In the genomic region with DNA sequence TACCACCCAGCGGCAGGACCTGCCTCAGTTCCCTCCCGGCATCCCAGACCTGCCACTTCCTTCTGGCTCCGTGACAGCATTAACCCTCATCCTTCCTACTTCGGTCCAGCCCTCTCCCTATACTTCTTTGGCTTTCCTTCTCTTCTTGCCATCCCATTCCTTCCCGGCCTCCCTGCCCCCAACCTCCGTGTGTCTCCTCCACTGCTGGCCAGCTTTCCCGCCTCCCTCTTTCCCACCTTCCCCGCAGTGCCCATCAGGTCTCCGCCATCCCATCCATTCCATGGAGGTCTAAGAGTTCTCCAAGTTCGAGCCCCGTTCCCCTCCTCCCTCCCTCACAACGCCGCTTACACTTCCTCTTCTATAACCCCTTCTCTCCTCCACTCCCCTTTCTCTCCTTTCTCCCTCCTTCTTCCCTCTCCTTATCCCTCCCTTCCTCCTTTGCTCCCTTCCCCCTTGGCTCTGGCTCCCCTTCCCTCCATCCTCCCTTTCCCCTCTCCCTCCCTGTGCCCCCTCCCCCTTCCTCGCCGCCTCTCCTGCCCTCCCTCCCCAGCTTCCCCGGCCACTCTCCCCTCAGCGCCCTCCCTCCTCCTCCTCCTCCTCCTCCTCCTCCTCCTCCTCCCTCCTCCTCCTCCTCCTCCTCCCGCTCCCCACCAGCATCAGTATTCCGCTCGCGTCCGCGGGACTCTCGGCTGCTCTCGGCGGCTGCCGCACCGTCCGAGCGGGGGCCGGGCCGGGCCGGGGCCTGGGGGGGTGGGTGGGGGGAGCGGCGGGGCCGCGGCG, we compare ENCODE assay signal across 8 mouse cellular contexts. TPM values are rescaled to one million over a fixed set of nuclear protein-coding genes. Genes with fewer than 3 reads are reported as not detected.
DNase-seq lines count a peak whose midpoint lies in the region; ATAC-seq lines count a peak whose summit lies in the region.

No protein-coding gene starts in this region.

- H3K4me1 ChIP-seq in heart, embryonic 11.5 days (ENCODE audit: control insufficient read depth, insufficient read depth, low read length) = 0 out of 2 replicates have a peak, but pooled peaks cover 3% of the 10 kb centered on the region
- peaks cover 8% of the 10 kb centered on the region for H3K4me1 ChIP-seq in embryonic facial prominence, embryonic 11.5 days (ENCODE audit: control insufficient read depth, insufficient read depth, low read length)

- H3K27me3 ChIP-seq in heart, embryonic 11.5 days (ENCODE audit: control insufficient read depth, insufficient read depth, low read length) = peaks cover 66% of the 10 kb centered on the region
- H3K27me3 ChIP-seq in embryonic facial prominence, embryonic 11.5 days (ENCODE audit: control insufficient read depth, insufficient read depth, low read length) = peaks cover 22% of the 10 kb centered on the region

- H3K36me3 ChIP-seq in heart, embryonic 11.5 days (ENCODE audit: control insufficient read depth, insufficient read depth, low read length) = no peaks in the 10 kb centered on the region
- no peaks in the 10 kb centered on the region for H3K36me3 ChIP-seq in embryonic facial prominence, embryonic 11.5 days (replicated peaks; ENCODE audit: control insufficient read depth, insufficient read depth, low read depth, low read length)

- WGBS in heart, embryonic 11.5 days (ENCODE audit: insufficient replicate concordance) = 4% methylated on average over 16 of the region's 38 CpGs
- 1% methylated on average over 16 of the region's 38 CpGs for WGBS in embryonic facial prominence, embryonic 11.5 days

- no peaks in the 10 kb centered on the region for H3K9me3 ChIP-seq in heart, embryonic 11.5 days (replicated peaks; ENCODE audit: control insufficient read depth, low read length)
- no peaks in the 10 kb centered on the region for H3K9me3 ChIP-seq in embryonic facial prominence, embryonic 11.5 days (replicated peaks; ENCODE audit: control insufficient read depth, low read length)

- DNase-seq in heart, postnatal 4 days = no peak
- DNase-seq in ES-CJ7 (ENCODE audit: low read depth, low spot score) = peak; percentile 47
- DNase-seq in embryonic facial prominence, embryonic 11.5 days (ENCODE audit: low spot score) = peak; percentile 66
- peak; percentile 47 to 52 for DNase-seq in left cerebral cortex, postnatal 36 days (ENCODE audit: low spot score in 2 of 2)
- peak; percentile 50 to 54 for DNase-seq in right cerebral cortex, adult 2 months (ENCODE audit: low spot score in 2 of 2)
- no peak for DNase-seq in adipocyte (ENCODE audit: low spot score)

- peak overlapping the region; percentile 46 for H3K4me3 ChIP-seq in heart, embryonic 11.5 days (ENCODE audit: low read depth, low read length)
- peak overlapping the region; percentile 63 for H3K4me3 ChIP-seq in embryonic facial prominence, embryonic 11.5 days (ENCODE audit: low read depth, low read length)

- ATAC-seq in heart, embryonic 11.5 days (replicated peaks; ENCODE audit: insufficient number of reproducible peaks, low FRiP score, low TSS enrichment) = no peak
- ATAC-seq in embryonic facial prominence, embryonic 11.5 days (replicated peaks; ENCODE audit: insufficient number of reproducible peaks, low FRiP score, low TSS enrichment, low read depth) = peak; percentile 14; the same call in 1 of the 2 replicates
- ATAC-seq in erythroid progenitor cell, adult 5-6 weeks (replicated peaks; ENCODE audit: low FRiP score, poor library complexity, severe bottlenecking) = no peak

- intact Hi-C loops in left cerebral cortex, postnatal 36 days (cut with DNase I) = loop anchor here (1.0 kb wide), 1 partner anchor 22 kb away; no protein-coding TSS in a partner anchor

- H3K9ac ChIP-seq in heart, embryonic 11.5 days (ENCODE audit: low read depth, low read length) = no peak overlapping the region
- H3K9ac ChIP-seq in embryonic facial prominence, embryonic 11.5 days (replicated peaks; ENCODE audit: low read length) = peak overlapping the region; percentile 70

- no peak overlapping the region for H3K27ac ChIP-seq in heart, embryonic 11.5 days (ENCODE audit: low read depth, low read length)
- H3K27ac ChIP-seq in embryonic facial prominence, embryonic 11.5 days (replicated peaks; ENCODE audit: low read depth, low read length) = no peak overlapping the region

- H3K4me2 ChIP-seq in heart, embryonic 11.5 days = peak overlapping the region; percentile 84
- peak overlapping the region; percentile 92 for H3K4me2 ChIP-seq in embryonic facial prominence, embryonic 11.5 days (ENCODE audit: low read depth, low read length)

RNA-seq across cellular contexts. Expression of gene Lrrc4b, which starts 0.5 kb away (rescaled TPM):
- polyA plus RNA-seq in heart, embryonic 11.5 days (2014; fragmentation: Nextera tagmentation; extraction: Ambion mirVana) = 2.4 and 3.5 TPM in 2 replicates
- total RNA-seq in heart, postnatal 4 days (2021) = 10 to 100 TPM; 50.2 to 51.9 TPM
- polyA plus RNA-seq in embryonic facial prominence, embryonic 11.5 days (2014; fragmentation: Nextera tagmentation; extraction: Ambion mirVana) = 1.9 and 3.2 TPM in 2 replicates
- 100 to 1,000 TPM; 282 to 313 TPM for total RNA-seq in left cerebral cortex, postnatal 36 days (2021)
- not detected in 2 replicates for total RNA-seq in erythroid progenitor cell, adult 5-6 weeks (2015; ENCODE audit: low replicate concordance)
- not detected in 2 replicates for total RNA-seq in erythroid progenitor cell, adult 5-6 weeks (2017; ENCODE audit: low replicate concordance)

RNA-seq across cellular contexts. Expression of gene Aspdh, which starts 36.8 kb away (rescaled TPM):
- 1.3 and 1.5 TPM in 2 replicates for polyA plus RNA-seq in heart, embryonic 11.5 days (2014; fragmentation: Nextera tagmentation; extraction: Ambion mirVana)
- total RNA-seq in heart, postnatal 4 days (2021) = 1 to 10 TPM; 2.2 TPM
- not detected in 2 replicates for polyA plus RNA-seq in embryonic facial prominence, embryonic 11.5 days (2014; fragmentation: Nextera tagmentation; extraction: Ambion mirVana)
- 10 to 100 TPM in 1 of 2 experiments, 1 to 10 TPM in 1; 6.8 to 10.4 TPM for total RNA-seq in left cerebral cortex, postnatal 36 days (2021)
- not detected in 2 replicates for total RNA-seq in erythroid progenitor cell, adult 5-6 weeks (2015; ENCODE audit: low replicate concordance)
- total RNA-seq in erythroid progenitor cell, adult 5-6 weeks (2017; ENCODE audit: low replicate concordance) = 1.4 TPM in 1 of 2 replicates, not detected in the other

RNA-seq across cellular contexts. Expression of gene Josd2, which starts 39.4 kb away (rescaled TPM):
- polyA plus RNA-seq in heart, embryonic 11.5 days (2014; fragmentation: Nextera tagmentation; extraction: Ambion mirVana) = 169 and 181 TPM in 2 replicates
- 10 to 100 TPM; 71.8 to 81.4 TPM for total RNA-seq in heart, postnatal 4 days (2021)
- polyA plus RNA-seq in embryonic facial prominence, embryonic 11.5 days (2014; fragmentation: Nextera tagmentation; extraction: Ambion mirVana) = 61.1 and 66.4 TPM in 2 replicates
- total RNA-seq in left cerebral cortex, postnatal 36 days (2021) = 10 to 100 TPM; 76.5 to 77.6 TPM
- 130 and 183 TPM in 2 replicates for total RNA-seq in erythroid progenitor cell, adult 5-6 weeks (2015; ENCODE audit: low replicate concordance)
- total RNA-seq in erythroid progenitor cell, adult 5-6 weeks (2017; ENCODE audit: low replicate concordance) = 122 and 124 TPM in 2 replicates

RNA-seq across cellular contexts. Expression of gene 1700008O03Rik, which starts 42.7 kb away (rescaled TPM):
- polyA plus RNA-seq in heart, embryonic 11.5 days (2014; fragmentation: Nextera tagmentation; extraction: Ambion mirVana) = 0.65 and 1.0 TPM in 2 replicates
- total RNA-seq in heart, postnatal 4 days (2021) = not detected
- polyA plus RNA-seq in embryonic facial prominence, embryonic 11.5 days (2014; fragmentation: Nextera tagmentation; extraction: Ambion mirVana) = 0.99 and 1.4 TPM in 2 replicates
- total RNA-seq in left cerebral cortex, postnatal 36 days (2021) = 1 to 10 TPM; 2.0 to 2.1 TPM
- not detected in 2 replicates for total RNA-seq in erythroid progenitor cell, adult 5-6 weeks (2015; ENCODE audit: low replicate concordance)
- total RNA-seq in erythroid progenitor cell, adult 5-6 weeks (2017; ENCODE audit: low replicate concordance) = not detected in 2 replicates

RNA-seq across cellular contexts. Expression of gene Syt3, which starts 44.5 kb away (rescaled TPM):
- polyA plus RNA-seq in heart, embryonic 11.5 days (2014; fragmentation: Nextera tagmentation; extraction: Ambion mirVana) = 0.32 and 0.59 TPM in 2 replicates
- total RNA-seq in heart, postnatal 4 days (2021) = 1 to 10 TPM in 1 of 2 experiments, under 1 TPM in 1; 0.88 to 1.4 TPM
- 1.4 and 1.9 TPM in 2 replicates for polyA plus RNA-seq in embryonic facial prominence, embryonic 11.5 days (2014; fragmentation: Nextera tagmentation; extraction: Ambion mirVana)
- total RNA-seq in left cerebral cortex, postnatal 36 days (2021) = 10 to 100 TPM; 58.3 to 70.5 TPM
- total RNA-seq in erythroid progenitor cell, adult 5-6 weeks (2015; ENCODE audit: low replicate concordance) = not detected in 2 replicates
- total RNA-seq in erythroid progenitor cell, adult 5-6 weeks (2017; ENCODE audit: low replicate concordance) = not detected in 2 replicates

Comparison
In these comparisons a context has a peak if more than half of its experiments do, and no peak if none do; other contexts are left out.
1. DNase-seq: peak in ES-CJ7 (single experiment), embryonic facial prominence, embryonic 11.5 days (single experiment), left cerebral cortex, postnatal 36 days (2 of 2) and right cerebral cortex, adult 2 months (2 of 2); none in heart, postnatal 4 days (single experiment) and adipocyte (single experiment).
2. RNA of gene Lrrc4b, which starts 0.5 kb away (total RNA-seq): 282 to 313 TPM in left cerebral cortex, postnatal 36 days and 50.2 to 51.9 TPM in heart, postnatal 4 days; not detected in erythroid progenitor cell, adult 5-6 weeks; every median in the first group is over 10 times any median in the second.